Mouse (Mus musculus): ENCODE measurements at regions not wholly inside any gene's neighbourhood (a gene's known extent, or its start where the extent isn't known, plus 50 kb on each side); places are given as distances from the start of the nearest gene placed in this dataset.

GRCm38 (mm10) chr1:185779604-185780003 lies 325.0 kb downstream of the Slc30a10 start:
- DNase-seq (ENCODE audit: low spot score): no peak
- H3K27me3 ChIP-seq (ENCODE audit: insufficient read depth, low read length): no peaks in the 10 kb centered on the region
- H3K36me3 ChIP-seq (replicated peaks): no peaks in the 10 kb centered on the region
- peaks cover 18% of the 10 kb centered on the region for H3K9me3 ChIP-seq (replicated peaks)
- TF ChIP-seq GATA1 (IDR thresholded peaks at IDR 0.05; ENCODE audit: borderline replicate concordance, low read length) (no peak), GATA2 (IDR thresholded peaks at IDR 0.05; ENCODE audit: borderline replicate concordance, low read depth, low read length) (no peak), POLR2AphosphoS5 (IDR thresholded peaks at IDR 0.05; ENCODE audit: insufficient replicate concordance, low read depth, low read length) (no peak), TAL1 (conservative IDR thresholded peaks at IDR 0.05; ENCODE audit: low read depth, low read length) (no peak), CTCF (IDR thresholded peaks at IDR 0.05; ENCODE audit: low read depth, low read length) (no peak)
- no peak overlapping the region for H3K4me3 ChIP-seq (ENCODE audit: low read depth, low read length)
- no peak for ATAC-seq (ENCODE audit: extremely low read depth, insufficient number of reproducible peaks, low FRiP score, poor library complexity, severe bottlenecking)
- H3K4me1 ChIP-seq (ENCODE audit: insufficient read depth, low read depth, low read length): no peaks in the 10 kb centered on the region

GRCm38 (mm10) chr1:185802156-185802555 lies 315.0 kb downstream of the Lyplal1 start:
- Histone ChIP-seq H3K4me3 (ENCODE audit: low read depth, low read length) (no peak overlapping the region), H3K36me3 (replicated peaks) (no peaks in the 10 kb centered on the region), H3K9me3 (replicated peaks) (peaks cover 8% of the 10 kb centered on the region), H3K4me1 (ENCODE audit: insufficient read depth, low read depth, low read length) (no peaks in the 10 kb centered on the region), H3K27me3 (ENCODE audit: insufficient read depth, low read length) (no peaks in the 10 kb centered on the region)
- no peak for TF ChIP-seq POLR2AphosphoS5 (IDR thresholded peaks at IDR 0.05; ENCODE audit: insufficient replicate concordance, low read depth, low read length)
- TF ChIP-seq GATA1 (IDR thresholded peaks at IDR 0.05; ENCODE audit: borderline replicate concordance, low read length): no peak
- no peak for TF ChIP-seq GATA2 (IDR thresholded peaks at IDR 0.05; ENCODE audit: borderline replicate concordance, low read depth, low read length)
- TF ChIP-seq TAL1 (conservative IDR thresholded peaks at IDR 0.05; ENCODE audit: low read depth, low read length): no peak
- no peak for TF ChIP-seq CTCF (IDR thresholded peaks at IDR 0.05; ENCODE audit: low read depth, low read length)
- ATAC-seq (ENCODE audit: extremely low read depth, insufficient number of reproducible peaks, low FRiP score, poor library complexity, severe bottlenecking) (no peak), DNase-seq (ENCODE audit: low spot score) (no peak)

GRCm38 (mm10) chr1:185814901-185815300 lies 302.2 kb downstream of the Lyplal1 start:
- Histone ChIP-seq H3K36me3 (replicated peaks) (no peaks in the 10 kb centered on the region), H3K9me3 (replicated peaks) (peaks cover 20% of the 10 kb centered on the region), H3K4me3 (ENCODE audit: low read depth, low read length) (no peak overlapping the region), H3K4me1 (ENCODE audit: insufficient read depth, low read depth, low read length) (no peaks in the 10 kb centered on the region), H3K27me3 (ENCODE audit: insufficient read depth, low read length) (no peaks in the 10 kb centered on the region)
- DNase-seq (ENCODE audit: low spot score) (no peak), ATAC-seq (ENCODE audit: extremely low read depth, insufficient number of reproducible peaks, low FRiP score, poor library complexity, severe bottlenecking) (no peak)
- TF ChIP-seq CTCF (IDR thresholded peaks at IDR 0.05; ENCODE audit: low read depth, low read length) (no peak), POLR2AphosphoS5 (IDR thresholded peaks at IDR 0.05; ENCODE audit: insufficient replicate concordance, low read depth, low read length) (no peak), GATA1 (IDR thresholded peaks at IDR 0.05; ENCODE audit: borderline replicate concordance, low read length) (no peak), TAL1 (conservative IDR thresholded peaks at IDR 0.05; ENCODE audit: low read depth, low read length) (no peak), GATA2 (IDR thresholded peaks at IDR 0.05; ENCODE audit: borderline replicate concordance, low read depth, low read length) (no peak)

GRCm38 (mm10) chr1:185819044-185819443 lies 298.1 kb downstream of the Lyplal1 start:
- TF ChIP-seq GATA2 (IDR thresholded peaks at IDR 0.05; ENCODE audit: borderline replicate concordance, low read depth, low read length) (no peak), CTCF (IDR thresholded peaks at IDR 0.05; ENCODE audit: low read depth, low read length) (no peak), POLR2AphosphoS5 (IDR thresholded peaks at IDR 0.05; ENCODE audit: insufficient replicate concordance, low read depth, low read length) (no peak), TAL1 (conservative IDR thresholded peaks at IDR 0.05; ENCODE audit: low read depth, low read length) (no peak), GATA1 (IDR thresholded peaks at IDR 0.05; ENCODE audit: borderline replicate concordance, low read length) (no peak)
- ATAC-seq (ENCODE audit: extremely low read depth, insufficient number of reproducible peaks, low FRiP score, poor library complexity, severe bottlenecking) (no peak), DNase-seq (ENCODE audit: low spot score) (no peak)
- Histone ChIP-seq H3K4me3 (ENCODE audit: low read depth, low read length) (no peak overlapping the region), H3K9me3 (replicated peaks) (peaks cover 26% of the 10 kb centered on the region), H3K4me1 (ENCODE audit: insufficient read depth, low read depth, low read length) (no peaks in the 10 kb centered on the region), H3K27me3 (ENCODE audit: insufficient read depth, low read length) (no peaks in the 10 kb centered on the region), H3K36me3 (replicated peaks) (no peaks in the 10 kb centered on the region)

- TF ChIP-seq POLR2AphosphoS5 (IDR thresholded peaks at IDR 0.05; ENCODE audit: insufficient replicate concordance, low read depth, low read length) (no peak), GATA1 (IDR thresholded peaks at IDR 0.05; ENCODE audit: borderline replicate concordance, low read length) (no peak), CTCF (IDR thresholded peaks at IDR 0.05; ENCODE audit: low read depth, low read length) (no peak), GATA2 (IDR thresholded peaks at IDR 0.05; ENCODE audit: borderline replicate concordance, low read depth, low read length) (no peak), TAL1 (conservative IDR thresholded peaks at IDR 0.05; ENCODE audit: low read depth, low read length) (no peak)
- ATAC-seq (ENCODE audit: extremely low read depth, insufficient number of reproducible peaks, low FRiP score, poor library complexity, severe bottlenecking) (no peak), DNase-seq (ENCODE audit: low spot score) (no peak)
- Histone ChIP-seq H3K9me3 (replicated peaks) (peaks cover 23% of the 10 kb centered on the region), H3K36me3 (replicated peaks) (no peaks in the 10 kb centered on the region), H3K27me3 (ENCODE audit: insufficient read depth, low read length) (no peaks in the 10 kb centered on the region), H3K4me3 (ENCODE audit: low read depth, low read length) (no peak overlapping the region), H3K4me1 (ENCODE audit: insufficient read depth, low read depth, low read length) (no peaks in the 10 kb centered on the region)
These were observed 294.9 kb downstream of the Lyplal1 start for GRCm38 (mm10) chr1:185822241-185822640.

- Histone ChIP-seq H3K4me3 (ENCODE audit: low read depth, low read length) (no peak overlapping the region), H3K36me3 (replicated peaks) (no peaks in the 10 kb centered on the region), H3K27me3 (ENCODE audit: insufficient read depth, low read length) (no peaks in the 10 kb centered on the region), H3K4me1 (ENCODE audit: insufficient read depth, low read depth, low read length) (no peaks in the 10 kb centered on the region), H3K9me3 (replicated peaks) (peaks cover 21% of the 10 kb centered on the region)
- DNase-seq (ENCODE audit: low spot score) (no peak), ATAC-seq (ENCODE audit: extremely low read depth, insufficient number of reproducible peaks, low FRiP score, poor library complexity, severe bottlenecking) (no peak)
- TF ChIP-seq GATA2 (IDR thresholded peaks at IDR 0.05; ENCODE audit: borderline replicate concordance, low read depth, low read length) (no peak), GATA1 (IDR thresholded peaks at IDR 0.05; ENCODE audit: borderline replicate concordance, low read length) (no peak), TAL1 (conservative IDR thresholded peaks at IDR 0.05; ENCODE audit: low read depth, low read length) (no peak), POLR2AphosphoS5 (IDR thresholded peaks at IDR 0.05; ENCODE audit: insufficient replicate concordance, low read depth, low read length) (no peak), CTCF (IDR thresholded peaks at IDR 0.05; ENCODE audit: low read depth, low read length) (no peak)
These were observed 293.9 kb downstream of the Lyplal1 start for GRCm38 (mm10) chr1:185823226-185823625.

Data from G1E (cell line).